Mouse (Mus musculus) small intestine, adult 2 months (tissue): ENCODE results near the gene Cfap57. TPM values are rescaled to one million over a fixed set of nuclear protein-coding genes. Genes with fewer than 3 reads are reported as not detected.
A peak's percentile ranks its signal among the peaks of the same experiment; 100 is the strongest.
"Not testable (repeated sequence)": the region's sequence is repeated elsewhere in the genome, so short reads cannot be mapped to it uniquely, and the experiment has no call there.

Source experiments
- H3K27ac ChIP-seq: fragments of 200-500 bp; 2 replicates; pipeline ENCODE4 v1.5.1; 2012; ENCODE audit warnings: low read depth, low read length, control low read depth, inconsistent platforms; ENCODE audit not compliant: insufficient read depth
- H3K27me3 ChIP-seq: fragments of 200-500 bp; 2 replicates; pipeline ENCODE4 v1.6.1; 2012; ENCODE audit warnings: mild to moderate bottlenecking, moderate library complexity, low read length, inconsistent platforms; ENCODE audit not compliant: control insufficient read depth, insufficient read depth
- H3K36me3 ChIP-seq: fragments of 200-500 bp; 2 replicates; pipeline ENCODE4 v1.6.1; 2012; ENCODE audit warnings: mild to moderate bottlenecking, low read length, control low read depth, inconsistent platforms; ENCODE audit not compliant: control insufficient read depth, insufficient read depth
- H3K4me1 ChIP-seq: fragments of 200-500 bp; 2 replicates; pipeline ENCODE4 v1.6.1; 2012; ENCODE audit warnings: low read length, inconsistent platforms, mixed read lengths; ENCODE audit not compliant: control insufficient read depth, insufficient read depth, insufficient read length
- H3K4me3 ChIP-seq: fragments of 200-500 bp; 2 replicates; pipeline ENCODE4 v1.5.1; 2012; ENCODE audit warnings: low read depth, mild to moderate bottlenecking, control low read depth, inconsistent platforms, low read length, moderate library complexity
- CTCF ChIP-seq: fragments of 200-500 bp; IDR thresholded peaks from 2 replicates; pipeline ENCODE4 v1.5.1; 2012; ENCODE audit warnings: low read depth, mild to moderate bottlenecking, control low read depth, inconsistent platforms, low read length, moderate library complexity, mixed read lengths; ENCODE audit not compliant: insufficient replicate concordance, insufficient read length; ENCODE audit errors: extremely low read depth
- POLR2A ChIP-seq: fragments of 200-500 bp; IDR thresholded peaks from 2 replicates; pipeline ENCODE4 v1.6.1; 2012; ENCODE audit warnings: low read depth, mild to moderate bottlenecking, control low read depth, inconsistent platforms, low read length, moderate library complexity
- WGBS: fragments of 180-500 bp; shearing (Covaris S2); methylation state at CpG from one replicate; pipeline ENCODE4 v1.1.7; 2018; 5-methylcytosine and 5-hydroxymethylcytosine counted together
- polyA plus RNA-seq: library from polyadenylated mRNA; depleted of rRNA; stranded (reverse); fragments of >200 nt; gene quantifications from 2 replicates; pipeline ENCODE4 v1.2.3, GENCODE M21; 2012

The Cfap57 gene
- polyA plus RNA-seq, 1 experiment: not detected

DNA sequence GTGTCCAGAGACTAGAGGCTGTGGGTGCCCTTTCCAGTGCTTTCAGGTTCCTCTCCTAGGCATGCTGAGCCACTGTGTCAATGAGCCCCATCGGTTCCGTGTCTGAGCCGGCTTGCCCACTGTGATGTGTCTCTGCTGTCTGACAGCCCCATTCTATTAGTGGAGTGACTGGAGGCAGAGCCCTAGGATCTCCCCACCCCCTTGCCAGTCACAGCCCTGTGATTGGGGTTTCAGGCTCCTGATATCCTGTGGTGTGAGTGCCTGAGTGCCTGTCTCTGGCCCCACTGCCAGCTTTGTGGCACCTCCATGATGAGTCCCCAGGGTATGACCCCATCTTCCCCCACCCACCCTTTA lies 55.7 kb downstream of the Cfap57 start:
- peaks cover 12% of the 10 kb centered on the region; the same call in 1 of the 2 replicates for H3K4me1 ChIP-seq
- no peaks in the 10 kb centered on the region for H3K36me3 ChIP-seq
- 58% methylated on average over 3 of the region's 3 CpGs for WGBS
- no peak overlapping the region for H3K4me3 ChIP-seq
- H3K27me3 ChIP-seq: no peaks in the 10 kb centered on the region
- TF ChIP-seq CTCF (no peak), POLR2A (no peak)
- H3K27ac ChIP-seq: no peak overlapping the region

DNA sequence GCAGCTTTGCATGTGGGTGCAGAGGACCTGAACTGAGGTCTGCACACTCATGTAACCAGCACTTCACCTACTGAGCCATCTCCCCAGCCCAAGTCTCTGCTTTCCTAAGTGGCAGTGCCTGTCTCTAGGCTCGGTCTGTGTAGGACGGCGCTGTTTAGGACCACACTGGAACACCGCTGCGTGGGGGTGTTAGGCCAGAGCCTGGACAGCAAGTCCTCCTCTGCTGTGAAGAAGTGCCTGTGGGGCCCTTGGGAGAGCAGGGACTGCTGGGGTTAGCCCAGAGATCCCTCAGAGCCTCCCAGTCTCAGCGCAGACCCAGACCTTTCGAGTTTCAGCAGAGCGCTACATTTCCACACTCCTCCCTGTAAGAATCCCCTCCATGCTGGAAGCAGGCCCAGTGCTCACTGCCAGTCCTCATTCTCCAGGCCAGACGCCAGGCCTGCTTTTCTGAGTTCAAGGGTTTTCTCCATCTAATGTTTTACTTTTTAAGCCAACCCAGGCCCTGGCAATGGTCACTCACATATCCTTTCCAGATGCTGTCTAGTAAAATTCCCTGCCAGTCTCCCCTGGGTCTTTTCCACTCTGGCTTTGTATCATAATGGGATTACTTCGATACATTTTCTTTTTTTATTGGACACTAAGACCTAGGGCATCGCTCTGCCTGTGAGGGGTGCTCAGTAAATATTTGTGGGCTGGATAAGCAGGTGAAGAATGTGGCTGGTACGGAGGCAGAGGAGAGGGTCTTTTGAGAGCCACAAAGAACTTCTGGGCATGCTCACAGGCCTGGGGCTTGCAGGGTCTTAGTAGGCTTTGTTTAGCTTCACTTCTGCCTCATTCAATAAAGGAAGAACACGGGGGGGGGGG lies 56.3 kb downstream of the Cfap57 start:
- H3K27me3 ChIP-seq: no peaks in the 10 kb centered on the region
- WGBS: 70% methylated on average over 13 of the region's 13 CpGs
- no peak for TF ChIP-seq CTCF
- no peak for TF ChIP-seq POLR2A

DNA sequence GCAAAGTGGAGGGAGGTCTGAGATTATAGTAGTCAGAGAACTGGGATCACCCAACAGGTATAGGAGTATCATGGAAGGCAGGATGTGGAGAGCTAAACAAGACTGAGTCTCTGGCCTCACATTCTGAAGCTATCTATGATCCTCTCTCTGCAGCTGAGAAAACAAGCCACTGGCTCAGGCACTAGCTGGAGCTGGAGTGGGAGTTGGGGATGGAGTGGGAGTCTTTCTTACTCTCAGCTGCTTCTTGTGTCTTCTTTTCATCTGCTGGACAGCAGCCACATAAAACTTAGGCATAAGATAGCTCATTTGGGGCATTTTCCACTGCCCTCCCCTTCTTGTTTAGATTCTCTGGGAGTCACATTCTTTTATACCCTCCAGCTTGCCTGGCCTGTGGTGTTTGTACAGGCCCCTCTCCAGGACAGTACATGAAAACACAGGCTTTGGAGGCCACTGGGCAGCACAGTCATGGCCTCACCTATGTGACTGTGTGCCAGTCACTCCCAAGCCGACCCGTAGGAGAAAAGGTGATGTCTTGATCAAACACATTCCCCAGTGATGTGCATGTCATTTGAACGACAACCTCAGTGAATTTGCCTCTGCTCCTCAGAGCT lies 67.4 kb downstream of the Cfap57 start:
- 48% methylated on average over 3 of the region's 3 CpGs for WGBS
- no peaks in the 10 kb centered on the region for H3K36me3 ChIP-seq
- no peaks in the 10 kb centered on the region for H3K27me3 ChIP-seq
- TF ChIP-seq POLR2A (no peak), CTCF (no peak)
- no peak overlapping the region for H3K27ac ChIP-seq
- H3K4me1 ChIP-seq: no peaks in the 10 kb centered on the region
- no peak overlapping the region for H3K4me3 ChIP-seq

More for the DNA sequence above, 56.3 kb downstream of the Cfap57 start:
- Histone ChIP-seq H3K27ac (no peak overlapping the region), H3K36me3 (no peaks in the 10 kb centered on the region), H3K4me3 (no peak overlapping the region), H3K4me1 (peaks cover 7% of the 10 kb centered on the region; the same call in 1 of the 2 replicates)

DNA sequence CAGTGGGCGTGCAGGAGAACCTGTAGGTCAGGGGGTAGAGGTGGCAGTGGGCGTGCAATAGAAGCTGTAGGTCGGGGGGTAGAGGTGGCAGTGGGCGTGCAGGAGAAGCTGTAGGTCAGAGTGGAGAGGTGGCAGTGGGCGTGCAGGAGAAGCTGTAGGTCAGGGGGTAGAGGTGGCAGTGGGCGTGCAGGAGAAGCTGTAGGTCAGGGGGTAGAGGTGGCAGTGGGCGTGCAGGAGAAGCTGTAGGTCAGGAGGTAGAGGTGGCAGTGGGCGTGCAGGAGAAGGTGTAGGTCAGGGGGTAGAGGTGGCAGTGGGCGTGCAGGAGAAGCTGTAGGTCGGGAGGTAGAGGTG lies 72.5 kb downstream of the Cfap57 start:
- not testable (repeated sequence) for H3K36me3 ChIP-seq, H3K27ac ChIP-seq, H3K4me3 ChIP-seq, H3K4me1 ChIP-seq, H3K27me3 ChIP-seq
- WGBS: 83% methylated on average over 10 of the region's 10 CpGs

DNA sequence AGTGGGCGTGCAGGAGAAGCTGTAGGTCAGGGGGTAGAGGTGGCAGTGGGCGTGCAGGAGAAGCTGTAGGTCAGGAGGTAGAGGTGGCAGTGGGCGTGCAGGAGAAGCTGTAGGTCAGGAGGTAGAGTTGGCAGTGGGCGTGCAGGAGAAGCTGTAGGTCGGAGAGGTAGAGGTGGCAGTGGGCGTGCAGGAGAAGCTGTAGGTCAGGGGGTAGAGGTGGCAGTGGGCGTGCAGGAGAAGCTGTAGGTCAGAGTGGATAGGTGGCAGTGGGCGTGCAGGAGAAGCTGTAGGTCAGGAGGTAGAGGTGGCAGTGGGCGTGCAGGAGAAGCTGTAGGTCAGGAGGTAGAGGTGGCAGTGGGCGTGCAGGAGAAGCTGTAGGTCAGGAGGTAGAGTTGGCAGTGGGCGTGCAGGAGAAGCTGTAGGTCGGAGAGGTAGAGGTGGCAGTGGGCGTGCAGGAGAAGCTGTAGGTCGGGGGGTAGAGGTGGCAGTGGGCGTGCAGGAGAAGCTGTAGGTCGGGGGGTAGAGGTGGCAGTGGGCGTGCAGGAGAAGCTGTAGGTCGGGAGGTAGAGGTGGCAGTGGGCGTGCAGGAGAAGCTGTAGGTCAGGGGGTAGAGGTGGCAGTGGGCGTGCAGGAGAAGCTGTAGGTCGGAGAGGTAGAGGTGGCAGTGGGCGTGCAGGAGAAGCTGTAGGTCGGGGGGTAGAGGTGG lies 73.0 kb downstream of the Cfap57 start:
- not testable (repeated sequence) for H3K27ac ChIP-seq, H3K36me3 ChIP-seq, H3K4me3 ChIP-seq, H3K27me3 ChIP-seq, H3K4me1 ChIP-seq
- WGBS: 85% methylated on average over 23 of the region's 23 CpGs

DNA sequence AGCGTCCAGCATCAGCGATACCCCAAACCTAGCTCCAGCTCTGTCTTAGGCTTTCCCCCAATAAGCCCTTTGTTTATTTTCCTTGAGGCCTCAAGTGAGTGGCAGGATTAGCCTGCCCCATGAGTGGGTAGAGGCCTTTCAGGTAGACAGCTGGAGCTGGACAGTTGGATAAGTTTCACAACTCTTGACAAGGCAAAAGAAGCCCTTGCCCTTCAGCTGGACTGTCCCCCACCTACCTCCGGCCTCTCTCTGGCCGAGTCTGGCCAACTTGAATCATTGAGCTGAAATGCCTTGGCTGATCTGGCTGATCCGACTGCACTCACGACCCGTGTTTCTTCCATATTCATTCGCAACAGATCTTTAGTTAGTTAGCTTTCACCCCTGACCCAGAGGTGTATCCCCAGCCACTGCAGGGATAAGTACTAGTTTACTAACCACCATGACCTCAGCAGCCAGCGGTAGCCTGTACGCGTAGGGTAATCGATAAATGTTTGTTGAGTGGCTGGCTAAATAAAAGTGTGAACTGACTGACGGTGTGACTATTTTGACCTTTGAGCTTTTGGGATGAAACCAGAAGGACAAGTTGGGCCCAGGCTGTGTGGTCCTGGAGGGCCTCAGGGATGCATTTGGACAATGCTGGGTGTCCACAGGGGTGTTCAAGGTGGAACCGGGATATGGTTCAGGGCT lies 76.0 kb downstream of the Cfap57 start:
- TF ChIP-seq POLR2A: no peak
- no peak for TF ChIP-seq CTCF
- Histone ChIP-seq H3K27me3 (no peaks in the 10 kb centered on the region), H3K4me1 (peaks cover 12% of the 10 kb centered on the region), H3K27ac (peak overlapping the region; percentile 88), H3K4me3 (peak overlapping the region; percentile 67), H3K36me3 (0 out of 2 replicates have a peak, but pooled peaks cover 1% of the 10 kb centered on the region)
- 39% methylated on average over 14 of the region's 14 CpGs for WGBS
